Mouse (Mus musculus) MEL (cell line): Measurements from ENCODE around the gene Ostc. TPM values are rescaled to one million over a fixed set of nuclear protein-coding genes. Genes with fewer than 3 reads are reported as not detected.

ENCODE experiments used
- DNase-seq: peaks from one replicate; pipeline ENCODE4 v3.0.0; 2011; ENCODE audit warnings: low read depth, low spot score
- H3K27ac ChIP-seq: 2 replicates; pipeline ENCODE4 v1.5.1; 2012; ENCODE audit warnings: low read depth, mild to moderate bottlenecking, control low read depth, low read length, moderate library complexity; ENCODE audit not compliant: control insufficient read depth
- H3K27me3 ChIP-seq, 2 experiments: fragments of 150-350 bp in 1 of 2; sonication (generic) in 1 of 2; 2 replicates each; pipeline ENCODE4 v1.6.1; 2012; ENCODE audit warnings: low read length in 2 of 2, mild to moderate bottlenecking in 2 of 2, improper control_type of control experiment in 1 of 2, moderate library complexity in 1 of 2; ENCODE audit not compliant: insufficient read depth in 2 of 2, control insufficient read depth in 1 of 2
- H3K36me3 ChIP-seq, 2 experiments: 2 replicates each; pipeline ENCODE4 v1.6.1; 2012 to 2014; ENCODE audit warnings: low read length in 2 of 2, improper control_type of control experiment in 1 of 2, inconsistent platforms in 1 of 2, mild to moderate bottlenecking in 1 of 2; ENCODE audit not compliant: insufficient read depth in 2 of 2, control insufficient read depth in 1 of 2
- H3K4me1 ChIP-seq, 2 experiments: fragments of 150-350 bp in 1 of 2; sonication (generic) in 1 of 2; 2 replicates each; pipeline ENCODE4 v1.6.1; 2012; ENCODE audit warnings: low read length in 2 of 2, improper control_type of control experiment in 1 of 2, mild to moderate bottlenecking in 1 of 2; ENCODE audit not compliant: insufficient read depth in 2 of 2, control insufficient read depth in 1 of 2
- H3K4me3 ChIP-seq, 2 experiments: fragments of 150-350 bp in 1 of 2; sonication (generic) in 1 of 2; 2 replicates each; pipeline ENCODE4 v1.5.1; 2012; ENCODE audit warnings: low read depth in 2 of 2, low read length in 2 of 2, mild to moderate bottlenecking in 2 of 2, moderate library complexity in 2 of 2, control low read depth in 1 of 2, improper control_type of control experiment in 1 of 2; ENCODE audit not compliant: control insufficient read depth in 1 of 2, insufficient read depth in 1 of 2
- H3K79me2 ChIP-seq: 2 replicates; pipeline ENCODE4 v1.6.1; 2012; ENCODE audit warnings: mild to moderate bottlenecking, low read length, moderate library complexity; ENCODE audit not compliant: control insufficient read depth, poor library complexity, insufficient read depth
- H3K9ac ChIP-seq: 2 replicates; pipeline ENCODE4 v1.6.1; 2012; ENCODE audit warnings: low read depth, mild to moderate bottlenecking, control low read depth, low read length, moderate library complexity; ENCODE audit not compliant: control insufficient read depth, poor library complexity, severe bottlenecking
- H3K9me3 ChIP-seq: fragments of 150-350 bp; sonication (generic); replicated peaks from 2 replicates; pipeline ENCODE4 v1.6.1; 2012; ENCODE audit warnings: mild to moderate bottlenecking, low read length, improper control_type of control experiment, moderate library complexity; ENCODE audit not compliant: insufficient read depth
- CTCF ChIP-seq, 3 experiments: IDR thresholded peaks in 2 of 3; conservative IDR thresholded peaks in 1 of 3; 2 replicates each; pipeline ENCODE4 v1.5.1; 2011 to 2012; ENCODE audit warnings: low read length in 3 of 3, low read depth in 2 of 3, mild to moderate bottlenecking in 2 of 3, improper control_type of control experiment in 1 of 3, inconsistent platforms in 1 of 3, mixed read lengths in 1 of 3, moderate library complexity in 1 of 3; ENCODE audit not compliant: control insufficient read depth in 1 of 3, insufficient read depth in 1 of 3, poor library complexity in 1 of 3, severe bottlenecking in 1 of 3
- EP300 ChIP-seq, 2 experiments: IDR thresholded peaks; 2 replicates each; pipeline ENCODE4 v1.6.1; 2011; ENCODE audit warnings: improper control_type of control experiment in 2 of 2, low read length in 2 of 2, low read depth in 1 of 2, mild to moderate bottlenecking in 1 of 2
- GABPA ChIP-seq: IDR thresholded peaks from 2 replicates; pipeline ENCODE4 v1.6.1; 2012; ENCODE audit warnings: low read depth, mild to moderate bottlenecking, inconsistent platforms, low read length, improper control_type of control experiment, moderate library complexity
- GATA1 ChIP-seq: IDR thresholded peaks from 2 replicates; pipeline ENCODE4 v1.6.1; 2011; ENCODE audit warnings: low read depth, low read length, improper control_type of control experiment
- HCFC1 ChIP-seq: IDR thresholded peaks from 2 replicates; pipeline ENCODE4 v1.6.1; 2012; ENCODE audit warnings: low read depth, mild to moderate bottlenecking, inconsistent platforms, low read length, improper control_type of control experiment, moderate library complexity
- KAT2A ChIP-seq: conservative IDR thresholded peaks from 2 replicates; pipeline ENCODE4 v1.6.1; 2012; ENCODE audit warnings: low read depth, low read length, improper control_type of control experiment, inconsistent platforms
- MAX ChIP-seq: IDR thresholded peaks from 2 replicates; pipeline ENCODE4 v1.6.1; 2011; ENCODE audit warnings: low read length, improper control_type of control experiment
- MAZ ChIP-seq: IDR thresholded peaks from 2 replicates; pipeline ENCODE4 v1.6.1; 2012; ENCODE audit warnings: low read depth, mild to moderate bottlenecking, inconsistent platforms, low read length, improper control_type of control experiment
- MXI1 ChIP-seq: IDR thresholded peaks from 2 replicates; pipeline ENCODE4 v1.6.1; 2011; ENCODE audit warnings: mild to moderate bottlenecking, low read depth, low read length, improper control_type of control experiment
- MYB ChIP-seq: IDR thresholded peaks from 2 replicates; pipeline ENCODE4 v1.6.1; 2011; ENCODE audit warnings: mild to moderate bottlenecking, low read depth, low read length, improper control_type of control experiment
- MYC ChIP-seq: IDR thresholded peaks from 2 replicates; pipeline ENCODE4 v1.6.1; 2011; ENCODE audit warnings: low read depth, mild to moderate bottlenecking, low read length, improper control_type of control experiment, moderate library complexity
- NELFE ChIP-seq: IDR thresholded peaks from 2 replicates; pipeline ENCODE4 v1.6.1; 2011; ENCODE audit warnings: low read depth, low read length, improper control_type of control experiment
- POLR2AphosphoS2 ChIP-seq: IDR thresholded peaks from 2 replicates; pipeline ENCODE4 v1.6.1; 2011; ENCODE audit warnings: low read length, improper control_type of control experiment
- RAD21 ChIP-seq: IDR thresholded peaks from 2 replicates; pipeline ENCODE4 v1.6.1; 2011; ENCODE audit warnings: mild to moderate bottlenecking, low read depth, low read length, improper control_type of control experiment
- SIN3A ChIP-seq: IDR thresholded peaks from 2 replicates; pipeline ENCODE4 v1.6.1; 2012; ENCODE audit warnings: low read length, improper control_type of control experiment, inconsistent platforms
- SMC3 ChIP-seq: IDR thresholded peaks from 2 replicates; pipeline ENCODE4 v1.6.1; 2011; ENCODE audit warnings: low read depth, low read length, improper control_type of control experiment
- TBP ChIP-seq: IDR thresholded peaks from 2 replicates; pipeline ENCODE4 v1.8.0; 2011; ENCODE audit warnings: low read depth, low read length, improper control_type of control experiment
- UBTF ChIP-seq: IDR thresholded peaks from 2 replicates; pipeline ENCODE4 v1.6.1; 2012; ENCODE audit warnings: low read depth, mild to moderate bottlenecking, inconsistent platforms, low read length, improper control_type of control experiment, moderate library complexity, borderline replicate concordance; ENCODE audit not compliant: insufficient read depth
- ZC3H11A ChIP-seq: IDR thresholded peaks from 2 replicates; pipeline ENCODE4 v1.6.1; 2012; ENCODE audit warnings: low read depth, mild to moderate bottlenecking, inconsistent platforms, low read length, improper control_type of control experiment
- ZKSCAN1 ChIP-seq: IDR thresholded peaks from 2 replicates; pipeline ENCODE4 v1.6.1; 2012; ENCODE audit warnings: low read depth, mild to moderate bottlenecking, inconsistent platforms, low read length, improper control_type of control experiment, moderate library complexity
- polyA plus RNA-seq, 2 experiments: library from polyadenylated mRNA; stranded (reverse) in 1 of 2; unstranded in 1 of 2; fragments of >175 nt in 1 of 2; fragments of >200 nt in 1 of 2; gene quantifications; 2 replicates each; pipeline versions ENCODE4 v1.2.1 to v1.2.4; 2012; ENCODE audit warnings: low replicate concordance in 2 of 2, low read depth in 1 of 2; ENCODE audit not compliant: insufficient read length in 2 of 2, insufficient read depth in 1 of 2, missing spikeins in 1 of 2
- total RNA-seq: library from RNA; depleted of rRNA; stranded (reverse); fragments of 300-350 nt; gene quantifications from 2 replicates; pipeline ENCODE4 v1.2.3, GENCODE M21; 2012

Gene Ostc
- total and polyA plus RNA-seq, 3 experiments, result 185 to 199 TPM; not detected in 1

DNA sequence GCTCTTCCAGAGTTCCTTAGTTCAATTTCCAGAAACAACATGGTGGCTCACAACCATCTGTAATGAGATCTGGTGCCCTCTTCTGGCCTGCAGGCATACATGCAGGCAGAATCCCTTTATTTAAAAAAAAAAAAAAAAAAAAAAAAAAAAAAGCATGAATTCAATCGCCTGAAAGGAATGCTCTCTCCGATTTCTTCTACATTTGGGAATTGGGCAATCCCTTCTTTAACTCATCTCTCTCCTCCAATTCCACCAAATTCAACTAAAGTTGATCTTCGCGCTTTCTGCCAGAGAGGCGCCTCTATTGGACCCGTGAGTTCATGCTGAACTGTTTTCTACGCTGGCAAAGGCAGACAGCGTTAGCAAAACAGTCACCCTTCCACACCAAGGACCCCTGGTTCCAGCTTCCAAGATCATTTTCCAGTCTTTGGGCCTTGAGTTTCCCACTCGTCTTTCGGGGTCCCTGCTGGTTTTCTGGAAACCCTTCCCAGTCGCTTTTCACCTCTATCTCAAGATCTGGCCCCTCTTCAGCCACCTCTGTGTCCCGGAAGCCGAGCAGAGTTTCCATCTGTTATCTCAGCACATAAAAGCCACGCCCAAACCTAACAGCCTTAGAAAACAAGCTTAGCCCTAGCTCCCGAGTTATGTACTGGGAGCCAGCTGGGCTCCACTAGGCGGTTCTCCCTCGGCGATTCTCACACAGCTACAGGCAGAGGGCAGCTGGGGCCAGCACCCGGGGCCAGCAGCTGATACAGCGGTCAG is 18.2 kb downstream of the Ostc start (continued):
- TF ChIP-seq RAD21 (no peak), HCFC1 (peak; percentile 64), MYC (no peak), GABPA (no peak)
- TF ChIP-seq, all 39 proteins: peak for 19

GRCm38 (mm10) chr3:130689630-130690029 is 19.6 kb downstream of the Ostc start:
- no peak overlapping the region for H3K9ac ChIP-seq
- H3K9me3 ChIP-seq, result no peaks in the 10 kb centered on the region
- H3K4me3 ChIP-seq, result no peak overlapping the region
- H3K36me3 ChIP-seq, result peaks cover 0 to 16% of the 10 kb centered on the region in 2 experiments; a peak in 2 of 4 replicates
- H3K79me2 ChIP-seq, result peaks cover 3% of the 10 kb centered on the region; the same call in 1 of the 2 replicates
- TF ChIP-seq MAZ (no peak), CTCF (IDR thresholded peaks at IDR 0.05 in 2 of 3, conservative IDR thresholded peaks at IDR 0.05 in 1 of 3; ENCODE audit: control insufficient read depth in 1 of 3, insufficient read depth in 1 of 3, low read depth in 2 of 3, low read length in 3 of 3, poor library complexity in 1 of 3, severe bottlenecking in 1 of 3) (peak; percentile 73 to 89 (median 82)), KAT2A (no peak), MYC (no peak), NELFE (no peak), GATA1 (no peak), EP300 (IDR thresholded peaks at IDR 0.05; ENCODE audit: low read depth in 1 of 2, low read length in 2 of 2) (no peak), TBP (no peak), ZC3H11A (peak; percentile 59), MXI1 (no peak; the same call in 1 of the 2 replicates), MAX (no peak), SMC3 (peak; percentile 72), UBTF (no peak), SIN3A (peak; percentile 18; the same call in 1 of the 2 replicates), POLR2AphosphoS2 (no peak), ZKSCAN1 (no peak), RAD21 (peak; percentile 76), MYB (no peak)
- peak; percentile 82 for DNase-seq
- H3K27ac ChIP-seq, result no peak overlapping the region
- no peaks in the 10 kb centered on the region for H3K27me3 ChIP-seq
- peaks cover 6 to 25% of the 10 kb centered on the region in 2 experiments for H3K4me1 ChIP-seq
